Mouse (Mus musculus) cortical plate, adult 2 months (tissue): Measurements from ENCODE around the gene Kcnb1.

Experiments
- CTCF ChIP-seq: fragments of 200-500 bp; IDR thresholded peaks from 2 replicates; pipeline ENCODE4 v1.5.1; 2011; ENCODE audit warnings: mild to moderate bottlenecking, control low read depth, low read length; ENCODE audit not compliant: insufficient read depth; ENCODE audit errors: extremely low read depth
- POLR2A ChIP-seq: fragments of 200-500 bp; IDR thresholded peaks from 2 replicates; pipeline ENCODE4 v1.6.1; 2011; ENCODE audit warnings: mild to moderate bottlenecking, low read length, control low read depth; ENCODE audit not compliant: insufficient read depth; ENCODE audit errors: extremely low read depth

GRCm38 (mm10) chr2:167081639-167082038 lies 108.3 kb downstream of the Kcnb1 start:
- no peak for TF ChIP-seq POLR2A
- no peak for TF ChIP-seq CTCF
